Mouse (Mus musculus): ENCODE data around the gene Ahnak2. TPM values are rescaled to one million over a fixed set of nuclear protein-coding genes. Genes with fewer than 3 reads are reported as not detected.

Gene Ahnak2
- polyA plus RNA-seq, 1 experiment from 2014 or later, result 0.79 TPM

- Histone ChIP-seq H3K4me3 (ENCODE audit: low read depth, low read length) (no peak overlapping the region), H3K27me3 (ENCODE audit: control insufficient read depth, insufficient read depth, low read length) (peaks cover 4% of the 10 kb centered on the region; the same call in 1 of the 2 replicates), H3K9ac (ENCODE audit: low read depth, low read length) (no peak overlapping the region), H3K4me2 (no peak overlapping the region), H3K27ac (ENCODE audit: low read depth, low read length) (no peak overlapping the region), H3K9me3 (replicated peaks; ENCODE audit: control insufficient read depth, low read length) (0 out of 2 replicates have a peak, but pooled peaks cover 2% of the 10 kb centered on the region), H3K4me1 (ENCODE audit: control insufficient read depth, insufficient read depth, low read length) (no peaks in the 10 kb centered on the region), H3K36me3 (ENCODE audit: control insufficient read depth, insufficient read depth, low read length) (no peaks in the 10 kb centered on the region)
- WGBS (ENCODE audit: insufficient replicate concordance), result 49% methylated on average over 2 of the region's 2 CpGs
- no peak for ATAC-seq (replicated peaks; ENCODE audit: insufficient number of reproducible peaks, low FRiP score, low TSS enrichment)
Observed at GRCm38 (mm10) chr12:112752399-112752798, 50.1 kb downstream of the Ahnak2 start.

GRCm38 (mm10) chr12:112750976-112751375, 51.5 kb downstream of the Ahnak2 start:
- no peaks in the 10 kb centered on the region for H3K36me3 ChIP-seq (ENCODE audit: control insufficient read depth, insufficient read depth, low read length)
- no peak overlapping the region for H3K9ac ChIP-seq (ENCODE audit: low read depth, low read length)
- no peaks in the 10 kb centered on the region for H3K9me3 ChIP-seq (replicated peaks; ENCODE audit: control insufficient read depth, low read length)
- no peak overlapping the region for H3K27ac ChIP-seq (ENCODE audit: low read depth, low read length)
- 86% methylated on average over 12 of the region's 12 CpGs for WGBS (ENCODE audit: insufficient replicate concordance)
- peaks cover 4% of the 10 kb centered on the region; the same call in 1 of the 2 replicates for H3K4me1 ChIP-seq (ENCODE audit: control insufficient read depth, insufficient read depth, low read length)
- H3K4me2 ChIP-seq, result no peak overlapping the region
- no peak overlapping the region for H3K4me3 ChIP-seq (ENCODE audit: low read depth, low read length)
- H3K27me3 ChIP-seq (ENCODE audit: control insufficient read depth, insufficient read depth, low read length), result peaks cover 4% of the 10 kb centered on the region; the same call in 1 of the 2 replicates
- no peak for ATAC-seq (replicated peaks; ENCODE audit: insufficient number of reproducible peaks, low FRiP score, low TSS enrichment)

- Histone ChIP-seq H3K4me2 (no peak overlapping the region), H3K4me1 (ENCODE audit: control insufficient read depth, insufficient read depth, low read length) (peaks cover 14% of the 10 kb centered on the region), H3K9ac (ENCODE audit: low read depth, low read length) (no peak overlapping the region), H3K27me3 (ENCODE audit: control insufficient read depth, insufficient read depth, low read length) (no peaks in the 10 kb centered on the region), H3K27ac (ENCODE audit: low read depth, low read length) (no peak overlapping the region), H3K36me3 (ENCODE audit: control insufficient read depth, insufficient read depth, low read length) (no peaks in the 10 kb centered on the region), H3K4me3 (ENCODE audit: low read depth, low read length) (no peak overlapping the region), H3K9me3 (replicated peaks; ENCODE audit: control insufficient read depth, low read length) (no peaks in the 10 kb centered on the region)
- no peak for ATAC-seq (replicated peaks; ENCODE audit: insufficient number of reproducible peaks, low FRiP score, low TSS enrichment)
- 73% methylated on average over 8 of the region's 8 CpGs for WGBS (ENCODE audit: insufficient replicate concordance)
Observed at GRCm38 (mm10) chr12:112747606-112747970, 54.9 kb downstream of the Ahnak2 start.

GRCm38 (mm10) chr12:112746808-112747605, 55.5 kb downstream of the Ahnak2 start:
- Histone ChIP-seq H3K9ac (ENCODE audit: low read depth, low read length) (no peak overlapping the region), H3K27ac (ENCODE audit: low read depth, low read length) (no peak overlapping the region), H3K36me3 (ENCODE audit: control insufficient read depth, insufficient read depth, low read length) (no peaks in the 10 kb centered on the region), H3K9me3 (replicated peaks; ENCODE audit: control insufficient read depth, low read length) (no peaks in the 10 kb centered on the region), H3K4me1 (ENCODE audit: control insufficient read depth, insufficient read depth, low read length) (peaks cover 15% of the 10 kb centered on the region), H3K4me2 (peak overlapping the region; percentile 20), H3K27me3 (ENCODE audit: control insufficient read depth, insufficient read depth, low read length) (no peaks in the 10 kb centered on the region), H3K4me3 (ENCODE audit: low read depth, low read length) (no peak overlapping the region)
- 21% methylated on average over 10 of the region's 10 CpGs for WGBS (ENCODE audit: insufficient replicate concordance)
- no peak for ATAC-seq (replicated peaks; ENCODE audit: insufficient number of reproducible peaks, low FRiP score, low TSS enrichment)

- no peaks in the 10 kb centered on the region for H3K27me3 ChIP-seq (ENCODE audit: control insufficient read depth, insufficient read depth, low read length)
- peaks cover 15% of the 10 kb centered on the region for H3K4me1 ChIP-seq (ENCODE audit: control insufficient read depth, insufficient read depth, low read length)
- H3K4me3 ChIP-seq (ENCODE audit: low read depth, low read length), result no peak overlapping the region
- WGBS (ENCODE audit: insufficient replicate concordance), result 79% methylated on average over 4 of the region's 4 CpGs
- no peak overlapping the region for H3K9ac ChIP-seq (ENCODE audit: low read depth, low read length)
- H3K36me3 ChIP-seq (ENCODE audit: control insufficient read depth, insufficient read depth, low read length), result no peaks in the 10 kb centered on the region
- ATAC-seq (replicated peaks; ENCODE audit: insufficient number of reproducible peaks, low FRiP score, low TSS enrichment), result no peak
- no peaks in the 10 kb centered on the region for H3K9me3 ChIP-seq (replicated peaks; ENCODE audit: control insufficient read depth, low read length)
- H3K27ac ChIP-seq (ENCODE audit: low read depth, low read length), result no peak overlapping the region
- H3K4me2 ChIP-seq, result no peak overlapping the region
Observed at GRCm38 (mm10) chr12:112746461-112746807, 56.0 kb downstream of the Ahnak2 start.

GRCm38 (mm10) chr12:112745716-112746115, 56.7 kb downstream of the Ahnak2 start:
- peaks cover 15% of the 10 kb centered on the region for H3K4me1 ChIP-seq (ENCODE audit: control insufficient read depth, insufficient read depth, low read length)
- 88% methylated on average over 10 of the region's 10 CpGs for WGBS (ENCODE audit: insufficient replicate concordance)
- H3K27me3 ChIP-seq (ENCODE audit: control insufficient read depth, insufficient read depth, low read length), result no peaks in the 10 kb centered on the region
- no peak overlapping the region for H3K4me3 ChIP-seq (ENCODE audit: low read depth, low read length)
- H3K4me2 ChIP-seq, result no peak overlapping the region
- ATAC-seq (replicated peaks; ENCODE audit: insufficient number of reproducible peaks, low FRiP score, low TSS enrichment), result no peak
- no peaks in the 10 kb centered on the region for H3K36me3 ChIP-seq (ENCODE audit: control insufficient read depth, insufficient read depth, low read length)
- no peak overlapping the region for H3K27ac ChIP-seq (ENCODE audit: low read depth, low read length)
- no peaks in the 10 kb centered on the region for H3K9me3 ChIP-seq (replicated peaks; ENCODE audit: control insufficient read depth, low read length)
- H3K9ac ChIP-seq (ENCODE audit: low read depth, low read length), result no peak overlapping the region

GRCm38 (mm10) chr12:112744891-112745580, 57.4 kb downstream of the Ahnak2 start:
- no peak overlapping the region for H3K4me2 ChIP-seq
- H3K4me3 ChIP-seq (ENCODE audit: low read depth, low read length), result no peak overlapping the region
- no peaks in the 10 kb centered on the region for H3K9me3 ChIP-seq (replicated peaks; ENCODE audit: control insufficient read depth, low read length)
- H3K36me3 ChIP-seq (ENCODE audit: control insufficient read depth, insufficient read depth, low read length), result no peaks in the 10 kb centered on the region
- peaks cover 15% of the 10 kb centered on the region for H3K4me1 ChIP-seq (ENCODE audit: control insufficient read depth, insufficient read depth, low read length)
- H3K9ac ChIP-seq (ENCODE audit: low read depth, low read length), result 0 out of 2 replicates have a peak overlapping the region, but pooled peaks have one; percentile 2
- 81% methylated on average over 10 of the region's 10 CpGs for WGBS (ENCODE audit: insufficient replicate concordance)
- no peaks in the 10 kb centered on the region for H3K27me3 ChIP-seq (ENCODE audit: control insufficient read depth, insufficient read depth, low read length)
- no peak overlapping the region for H3K27ac ChIP-seq (ENCODE audit: low read depth, low read length)
- 0 out of 2 replicates have a peak, but pooled peaks have one; percentile 8 for ATAC-seq (replicated peaks; ENCODE audit: insufficient number of reproducible peaks, low FRiP score, low TSS enrichment)

- H3K9ac ChIP-seq (ENCODE audit: low read depth, low read length), result no peak overlapping the region
Observed at GRCm38 (mm10) chr12:112744211-112744610, 58.2 kb downstream of the Ahnak2 start.

More at GRCm38 (mm10) chr12:112744211-112744610, 58.2 kb downstream of the Ahnak2 start:
- Histone ChIP-seq H3K9me3 (replicated peaks; ENCODE audit: control insufficient read depth, low read length) (no peaks in the 10 kb centered on the region), H3K4me3 (ENCODE audit: low read depth, low read length) (no peak overlapping the region), H3K4me2 (no peak overlapping the region), H3K36me3 (ENCODE audit: control insufficient read depth, insufficient read depth, low read length) (no peaks in the 10 kb centered on the region), H3K27ac (ENCODE audit: low read depth, low read length) (no peak overlapping the region), H3K4me1 (ENCODE audit: control insufficient read depth, insufficient read depth, low read length) (peaks cover 15% of the 10 kb centered on the region), H3K27me3 (ENCODE audit: control insufficient read depth, insufficient read depth, low read length) (no peaks in the 10 kb centered on the region)
- 77% methylated on average over 11 of the region's 11 CpGs for WGBS (ENCODE audit: insufficient replicate concordance)
- ATAC-seq (replicated peaks; ENCODE audit: insufficient number of reproducible peaks, low FRiP score, low TSS enrichment), result no peak
